Mouse (Mus musculus) ES-Bruce4 (cell line): ENCODE results near the gene Orc4.

Experiments used
- CTCF ChIP-seq: IDR thresholded peaks from one replicate; pipeline ENCODE4 v1.8.1; 2011; ENCODE audit warnings: low read depth, low read length
- EP300 ChIP-seq: IDR thresholded peaks from 2 replicates; pipeline ENCODE4 v1.6.1; 2011; ENCODE audit warnings: low read depth, low read length; ENCODE audit not compliant: insufficient read depth

DNA sequence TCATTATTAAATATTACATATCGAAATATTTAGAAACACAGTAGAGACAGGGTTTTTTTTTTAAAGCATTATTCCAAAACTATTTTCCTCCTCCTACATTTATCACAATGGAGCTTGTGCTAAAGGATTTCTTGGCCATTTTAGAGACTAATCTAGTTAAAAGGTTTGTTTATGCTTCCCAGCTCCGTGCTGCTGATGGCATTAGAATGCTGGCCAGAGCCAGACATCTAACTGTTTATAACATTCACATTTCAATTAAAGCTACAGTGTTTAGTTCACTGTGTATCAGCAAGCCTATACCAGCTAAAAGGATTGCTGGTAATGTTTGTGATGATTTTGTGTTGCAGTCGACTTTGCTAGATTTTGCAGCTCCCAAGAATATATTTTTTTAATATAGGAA is 6.5 kb upstream of the Orc4 start:
- TF ChIP-seq CTCF = no peak
- TF ChIP-seq EP300 = no peak
